Mouse (Mus musculus) embryonic facial prominence, embryonic 12.5 days (tissue): ENCODE measurements at regions not wholly inside any gene's neighbourhood (a gene's known extent, or its start where the extent isn't known, plus 50 kb on each side); places are given as distances from the start of the nearest gene placed in this dataset.

Experiments used
- ATAC-seq: fragments of 200-750 bp; cut with Nextera tagmentation; 2 replicates; pipeline ENCODE4 v1.8.0; 2017; ENCODE audit not compliant: insufficient number of reproducible peaks, insufficient read depth, low FRiP score, low TSS enrichment
- H3K27ac ChIP-seq: fragments of 300-500 bp; sonication (generic); 2 replicates; pipeline ENCODE4 v1.5.1; 2016; ENCODE audit warnings: mild to moderate bottlenecking
- H3K27me3 ChIP-seq: fragments of 300-500 bp; sonication (generic); 2 replicates; pipeline ENCODE4 v1.6.1; 2016; ENCODE audit warnings: mild to moderate bottlenecking, moderate library complexity
- H3K36me3 ChIP-seq: fragments of 300-500 bp; sonication (generic); 2 replicates; pipeline ENCODE4 v1.6.1; 2016; ENCODE audit warnings: mild to moderate bottlenecking
- H3K4me1 ChIP-seq: fragments of 300-500 bp; sonication (generic); 2 replicates; pipeline ENCODE4 v1.6.1; 2016
- H3K4me2 ChIP-seq: fragments of 300-500 bp; sonication (generic); replicated peaks from 2 replicates; pipeline ENCODE4 v1.6.1; 2016; ENCODE audit warnings: mild to moderate bottlenecking, moderate library complexity
- H3K4me3 ChIP-seq: fragments of 300-500 bp; sonication (generic); 2 replicates; pipeline ENCODE4 v1.5.1; 2016; ENCODE audit warnings: mild to moderate bottlenecking
- H3K9ac ChIP-seq: fragments of 300-500 bp; sonication (generic); 2 replicates; pipeline ENCODE4 v1.6.1; 2016; ENCODE audit warnings: mild to moderate bottlenecking, moderate library complexity
- H3K9me3 ChIP-seq: fragments of 300-500 bp; sonication (generic); 2 replicates; pipeline ENCODE4 v1.6.1; 2016; ENCODE audit warnings: mild to moderate bottlenecking, moderate library complexity
- WGBS: fragments of 180-500 bp; shearing (Covaris S2); methylation state at CpG from one replicate; pipeline ENCODE4 v1.1.7; 2016; 5-methylcytosine and 5-hydroxymethylcytosine counted together

DNA sequence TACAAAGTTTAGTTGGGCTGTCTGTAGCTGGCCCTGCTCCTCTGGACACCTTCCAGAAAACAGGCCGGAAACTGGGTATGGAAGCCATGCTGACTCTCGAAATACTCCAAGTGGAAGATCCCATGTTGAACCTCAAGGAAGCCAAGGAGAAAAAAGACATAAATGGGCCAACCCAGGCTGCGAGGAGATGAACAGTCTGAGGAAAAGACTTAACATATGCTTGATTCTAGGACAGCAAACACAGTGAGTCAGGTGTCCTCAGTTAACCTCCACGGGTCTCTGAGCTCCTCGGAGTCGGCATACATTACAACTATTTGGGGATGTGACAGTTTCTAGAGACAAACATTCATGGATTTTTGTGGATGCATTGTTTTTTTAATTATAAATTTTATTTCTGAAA, 60.0 kb upstream of the Msi2 start:
- no peak overlapping the region for H3K4me2 ChIP-seq
- H3K27ac ChIP-seq, result no peak overlapping the region
- H3K9ac ChIP-seq, result no peak overlapping the region
- H3K4me1 ChIP-seq, result no peaks in the 10 kb centered on the region
- no peaks in the 10 kb centered on the region for H3K9me3 ChIP-seq
- no peak overlapping the region for H3K4me3 ChIP-seq
- no peak for ATAC-seq
- 87% methylated on average over 6 of the region's 6 CpGs for WGBS
- no peaks in the 10 kb centered on the region for H3K36me3 ChIP-seq
- no peaks in the 10 kb centered on the region for H3K27me3 ChIP-seq

GRCm38 (mm10) chr11:88774401-88774931, 56.2 kb upstream of the Msi2 start:
- 47% methylated on average over 4 of the region's 4 CpGs for WGBS
- ATAC-seq, result no peak
- H3K36me3 ChIP-seq, result no peaks in the 10 kb centered on the region
- no peaks in the 10 kb centered on the region for H3K9me3 ChIP-seq
- H3K27me3 ChIP-seq, result no peaks in the 10 kb centered on the region
- no peak overlapping the region for H3K4me2 ChIP-seq
- no peak overlapping the region for H3K4me3 ChIP-seq
- no peak overlapping the region for H3K9ac ChIP-seq
- H3K4me1 ChIP-seq, result peaks cover 13% of the 10 kb centered on the region
- no peak overlapping the region for H3K27ac ChIP-seq

DNA sequence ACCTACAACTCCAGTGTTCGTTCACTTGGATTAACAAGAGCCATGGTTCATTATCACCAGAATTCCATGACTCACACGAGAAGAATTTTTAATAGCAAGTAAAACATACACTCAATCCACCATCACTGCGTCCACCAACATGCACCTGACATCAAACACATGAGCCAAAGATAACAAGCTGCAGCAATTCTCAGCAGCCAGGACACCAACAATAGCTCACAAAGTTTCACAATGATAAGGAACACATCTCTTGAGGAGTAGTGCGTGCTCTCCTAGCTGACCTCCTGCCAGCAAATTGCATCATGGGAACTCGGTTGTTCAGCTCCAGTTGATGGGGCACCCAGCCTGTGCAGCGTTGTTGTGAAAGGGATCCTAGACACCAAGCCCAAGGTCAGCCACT, 55.6 kb upstream of the Msi2 start:
- WGBS, result 81% methylated on average over 6 of the region's 6 CpGs
- H3K36me3 ChIP-seq, result no peaks in the 10 kb centered on the region
- H3K27ac ChIP-seq, result no peak overlapping the region

GRCm38 (mm10) chr11:88770405-88770804, 52.1 kb upstream of the Msi2 start:
- Histone ChIP-seq H3K9me3 (no peaks in the 10 kb centered on the region), H3K4me2 (no peak overlapping the region), H3K36me3 (no peaks in the 10 kb centered on the region), H3K27ac (peak overlapping the region; percentile 52), H3K27me3 (no peaks in the 10 kb centered on the region), H3K4me1 (peaks cover 13% of the 10 kb centered on the region), H3K4me3 (no peak overlapping the region), H3K9ac (no peak overlapping the region)
- 51% methylated on average over 7 of the region's 7 CpGs for WGBS
- ATAC-seq, result no peak

More for the DNA sequence above, 55.6 kb upstream of the Msi2 start:
- no peak overlapping the region for H3K4me2 ChIP-seq
- no peak overlapping the region for H3K9ac ChIP-seq
- H3K4me1 ChIP-seq, result peaks cover 13% of the 10 kb centered on the region
- no peaks in the 10 kb centered on the region for H3K27me3 ChIP-seq
- H3K9me3 ChIP-seq, result no peaks in the 10 kb centered on the region
- no peak overlapping the region for H3K4me3 ChIP-seq
- no peak for ATAC-seq
